Mouse (Mus musculus) myocyte (in vitro differentiated cells): ENCODE measurements around the gene Coro1a. TPM values are rescaled to one million over a fixed set of nuclear protein-coding genes. Genes with fewer than 3 reads are reported as not detected.

ENCODE experiments used
- H3K27me3 ChIP-seq: one replicate; pipeline ENCODE4 v1.6.1; 2011; ENCODE audit not compliant: control insufficient read depth, insufficient read depth, insufficient read length
- H3K36me3 ChIP-seq: one replicate; pipeline ENCODE4 v1.6.1; 2011; ENCODE audit not compliant: control insufficient read depth, insufficient read depth
- H3K4me2 ChIP-seq: one replicate; pipeline ENCODE4 v1.6.1; 2011; ENCODE audit warnings: low read depth, control low read depth
- H3K4me3 ChIP-seq: one replicate; pipeline ENCODE4 v1.5.1; 2011; ENCODE audit warnings: mild to moderate bottlenecking, control low read depth, moderate library complexity
- H3K79me2 ChIP-seq: one replicate; pipeline ENCODE4 v1.6.1; 2011; ENCODE audit not compliant: control insufficient read depth, insufficient read depth
- H3ac ChIP-seq: one replicate; pipeline ENCODE4 v1.6.1; 2011; ENCODE audit not compliant: control insufficient read depth, insufficient read length
- CEBPB ChIP-seq: IDR thresholded peaks from 2 replicates; pipeline ENCODE4 v1.6.1; 2011; ENCODE audit warnings: mild to moderate bottlenecking, moderate library complexity; ENCODE audit not compliant: poor library complexity, insufficient read depth, severe bottlenecking
- E2F4 ChIP-seq: IDR thresholded peaks from one replicate; pipeline ENCODE4 v1.6.1; 2011; ENCODE audit warnings: mild to moderate bottlenecking, control low read depth, moderate library complexity; ENCODE audit not compliant: insufficient read depth
- MAX ChIP-seq: IDR thresholded peaks from one replicate; pipeline ENCODE4 v1.6.1; 2011; ENCODE audit warnings: low read depth, mild to moderate bottlenecking, control low read depth
- MYOD1 ChIP-seq, 3 experiments: IDR thresholded peaks; one replicate each; pipeline ENCODE4 v1.6.1; 2011; ENCODE audit warnings: control low read depth in 2 of 3, low read depth in 2 of 3, mild to moderate bottlenecking in 2 of 3, moderate library complexity in 1 of 3; ENCODE audit not compliant: insufficient read length in 2 of 3, control insufficient read depth in 1 of 3
- MYOG ChIP-seq, 3 experiments: IDR thresholded peaks; one replicate each; pipeline ENCODE4 v1.6.1; 2011; ENCODE audit warnings: control low read depth in 2 of 3, low read depth in 2 of 3, mild to moderate bottlenecking in 2 of 3; ENCODE audit not compliant: insufficient read length in 2 of 3, control insufficient read depth in 1 of 3, insufficient read depth in 1 of 3
- POLR2A ChIP-seq: IDR thresholded peaks from one replicate; pipeline ENCODE4 v1.6.1; 2011; ENCODE audit warnings: low read depth, mild to moderate bottlenecking, control low read depth, moderate library complexity; ENCODE audit not compliant: insufficient read length
- POLR2AphosphoS2 ChIP-seq: IDR thresholded peaks from one replicate; pipeline ENCODE4 v1.6.1; 2011; ENCODE audit warnings: low read depth, control low read depth; ENCODE audit not compliant: insufficient read length
- REST ChIP-seq: IDR thresholded peaks from one replicate; pipeline ENCODE4 v1.6.1; 2011; ENCODE audit warnings: mild to moderate bottlenecking, control low read depth, moderate library complexity; ENCODE audit not compliant: insufficient read depth, insufficient read length
- SRF ChIP-seq: IDR thresholded peaks from one replicate; pipeline ENCODE4 v1.6.1; 2011; ENCODE audit warnings: low read depth; ENCODE audit not compliant: control insufficient read depth, insufficient read length
- TCF12 ChIP-seq: IDR thresholded peaks from one replicate; pipeline ENCODE4 v1.6.1; 2011; ENCODE audit warnings: mild to moderate bottlenecking, control low read depth; ENCODE audit not compliant: poor library complexity, insufficient read depth, severe bottlenecking
- TCF3 ChIP-seq: IDR thresholded peaks from one replicate; pipeline ENCODE4 v1.6.1; 2011; ENCODE audit warnings: low read depth, control low read depth; ENCODE audit not compliant: insufficient read length
- USF1 ChIP-seq: IDR thresholded peaks from one replicate; pipeline ENCODE4 v1.6.1; 2011; ENCODE audit warnings: low read depth, mild to moderate bottlenecking, control low read depth, moderate library complexity
- polyA plus RNA-seq: library from polyadenylated mRNA; unstranded; fragments of >200 nt; fragmentation: generic; extraction: Trizol; gene quantifications from one replicate; pipeline ENCODE4 v1.2.1, GENCODE M21; 2012; ENCODE audit warnings: missing spikeins

The Coro1a gene
- polyA plus RNA-seq, 1 experiment: 0.14 TPM

DNA sequence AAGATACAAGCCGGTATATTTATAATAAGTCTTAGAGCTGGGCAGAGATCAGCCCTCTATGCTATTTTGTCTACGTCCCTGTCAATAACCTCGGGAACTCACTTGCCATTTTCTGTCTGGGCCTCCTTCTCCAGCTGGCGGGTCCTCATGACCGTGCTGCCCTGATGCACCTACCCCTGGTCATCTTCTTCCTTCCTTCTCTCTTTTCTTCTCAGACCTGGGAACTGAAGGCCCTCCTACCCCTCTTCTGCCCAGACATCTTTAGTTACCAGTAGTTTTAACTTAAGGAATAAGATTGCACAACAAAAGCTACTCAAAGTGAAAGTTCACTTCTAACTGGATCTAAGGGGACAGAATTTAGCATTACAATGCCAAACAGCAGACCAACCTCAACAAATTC, 27.9 kb downstream of the Coro1a start:
- Histone ChIP-seq H3K79me2 (no peaks in the 10 kb centered on the region), H3K4me3 (no peak overlapping the region), H3K4me2 (no peak overlapping the region), H3K27me3 (no peaks in the 10 kb centered on the region), H3ac (no peak overlapping the region), H3K36me3 (no peaks in the 10 kb centered on the region)
- no peak for TF ChIP-seq SRF
- no peak for TF ChIP-seq MYOG (IDR thresholded peaks at IDR 0.05; ENCODE audit: control insufficient read depth in 1 of 3, insufficient read depth in 1 of 3, insufficient read length in 2 of 3, low read depth in 2 of 3)
- no peak for TF ChIP-seq USF1

GRCm38 (mm10) chr7:126678545-126679341, 28.8 kb downstream of the Coro1a start:
- Histone ChIP-seq H3K4me2 (no peak overlapping the region), H3K79me2 (no peaks in the 10 kb centered on the region), H3K4me3 (no peak overlapping the region), H3K36me3 (no peaks in the 10 kb centered on the region), H3ac (no peak overlapping the region), H3K27me3 (no peaks in the 10 kb centered on the region)
- no peak for TF ChIP-seq USF1
- no peak for TF ChIP-seq MYOD1 (IDR thresholded peaks at IDR 0.05; ENCODE audit: control insufficient read depth in 1 of 3, insufficient read length in 2 of 3, low read depth in 2 of 3)
- TF ChIP-seq SRF: no peak

DNA sequence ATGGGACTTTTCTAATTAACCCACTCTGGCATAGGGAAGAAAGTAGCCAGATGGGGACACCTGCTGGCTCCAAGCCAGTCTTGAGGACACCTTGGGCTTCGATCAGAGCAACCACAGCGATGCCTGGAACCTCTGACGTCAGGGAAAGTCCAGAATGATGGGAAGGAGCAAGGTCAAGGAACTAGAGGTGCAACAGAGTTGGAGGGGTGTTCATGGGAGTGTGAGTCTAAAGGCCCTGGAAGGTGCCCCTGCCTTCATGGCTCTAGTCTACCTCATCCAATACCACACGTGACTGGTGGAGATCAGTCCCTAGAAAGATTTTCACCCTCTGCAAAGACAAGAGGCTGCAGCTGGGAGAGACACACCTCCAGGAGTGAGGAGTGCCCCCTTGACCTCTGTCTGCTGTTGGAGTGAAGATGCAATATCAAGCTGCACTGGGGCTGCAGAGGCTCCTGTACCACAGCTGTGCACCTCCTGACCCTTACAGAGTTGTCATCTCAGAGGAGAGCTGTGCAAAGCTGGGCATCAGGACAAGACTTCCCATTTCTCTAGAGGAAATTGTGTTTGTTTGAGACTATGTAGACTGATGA, 30.9 kb downstream of the Coro1a start:
- Histone ChIP-seq H3ac (no peak overlapping the region), H3K4me2 (no peak overlapping the region), H3K27me3 (no peaks in the 10 kb centered on the region), H3K79me2 (no peaks in the 10 kb centered on the region), H3K36me3 (peaks cover 5% of the 10 kb centered on the region), H3K4me3 (no peak overlapping the region)
- TF ChIP-seq CEBPB (no peak), MYOG (IDR thresholded peaks at IDR 0.05; ENCODE audit: control insufficient read depth in 1 of 3, insufficient read depth in 1 of 3, insufficient read length in 2 of 3, low read depth in 2 of 3) (no peak), SRF (no peak), TCF12 (no peak), POLR2A (no peak), POLR2AphosphoS2 (no peak), REST (no peak), E2F4 (no peak), TCF3 (no peak), MYOD1 (IDR thresholded peaks at IDR 0.05; ENCODE audit: control insufficient read depth in 1 of 3, insufficient read length in 2 of 3, low read depth in 2 of 3) (no peak), USF1 (no peak), MAX (no peak)

- TF ChIP-seq TCF3: no peak
- TF ChIP-seq MYOD1 (IDR thresholded peaks at IDR 0.05; ENCODE audit: control insufficient read depth in 1 of 3, insufficient read length in 2 of 3, low read depth in 2 of 3): no peak
- no peak for TF ChIP-seq MAX
- no peak for TF ChIP-seq SRF
- no peak for TF ChIP-seq USF1
- no peak for TF ChIP-seq E2F4
- no peak for TF ChIP-seq CEBPB
- no peak for TF ChIP-seq MYOG (IDR thresholded peaks at IDR 0.05; ENCODE audit: control insufficient read depth in 1 of 3, insufficient read depth in 1 of 3, insufficient read length in 2 of 3, low read depth in 2 of 3)
- no peak for TF ChIP-seq POLR2AphosphoS2
- TF ChIP-seq TCF12: no peak
- TF ChIP-seq POLR2A: no peak
- TF ChIP-seq REST: no peak
- no peak within 1 kb of the TSS for H3ac ChIP-seq
- no peak within 1 kb of the TSS for H3K4me3 ChIP-seq
- H3K79me2 ChIP-seq: no peaks in the 10 kb centered on the region
- H3K27me3 ChIP-seq: no peaks in the 10 kb centered on the region
- peaks cover 5% of the 10 kb centered on the region for H3K36me3 ChIP-seq
- no peak within 1 kb of the TSS for H3K4me2 ChIP-seq
Observed at GRCm38 (mm10) chr7:126676207-126676606, 31.4 kb downstream of the Coro1a start, which contains the start of gene Sult1a1. TSS of gene Sult1a1 (minus strand) at chr7:126676432.

GRCm38 (mm10) chr7:126675104-126675503, 32.5 kb downstream of the Coro1a start:
- TF ChIP-seq MYOD1 (IDR thresholded peaks at IDR 0.05; ENCODE audit: control insufficient read depth in 1 of 3, insufficient read length in 2 of 3, low read depth in 2 of 3): no peak
- no peak for TF ChIP-seq TCF12
- TF ChIP-seq CEBPB: no peak
- no peak for TF ChIP-seq POLR2A
- TF ChIP-seq REST: no peak
- TF ChIP-seq POLR2AphosphoS2: no peak
- TF ChIP-seq TCF3: no peak
- no peak for TF ChIP-seq MYOG (IDR thresholded peaks at IDR 0.05; ENCODE audit: control insufficient read depth in 1 of 3, insufficient read depth in 1 of 3, insufficient read length in 2 of 3, low read depth in 2 of 3)
- TF ChIP-seq E2F4: no peak
- Histone ChIP-seq H3ac (no peak overlapping the region), H3K4me2 (no peak overlapping the region), H3K27me3 (no peaks in the 10 kb centered on the region), H3K79me2 (no peaks in the 10 kb centered on the region), H3K4me3 (no peak overlapping the region), H3K36me3 (peaks cover 5% of the 10 kb centered on the region)
